Mouse (Mus musculus): ENCODE data around the gene Prodh2.
"Not testable (repeated sequence)": the region's sequence is repeated elsewhere in the genome, so short reads cannot be mapped to it uniquely, and the experiment has no call there.

Gene Prodh2

DNA sequence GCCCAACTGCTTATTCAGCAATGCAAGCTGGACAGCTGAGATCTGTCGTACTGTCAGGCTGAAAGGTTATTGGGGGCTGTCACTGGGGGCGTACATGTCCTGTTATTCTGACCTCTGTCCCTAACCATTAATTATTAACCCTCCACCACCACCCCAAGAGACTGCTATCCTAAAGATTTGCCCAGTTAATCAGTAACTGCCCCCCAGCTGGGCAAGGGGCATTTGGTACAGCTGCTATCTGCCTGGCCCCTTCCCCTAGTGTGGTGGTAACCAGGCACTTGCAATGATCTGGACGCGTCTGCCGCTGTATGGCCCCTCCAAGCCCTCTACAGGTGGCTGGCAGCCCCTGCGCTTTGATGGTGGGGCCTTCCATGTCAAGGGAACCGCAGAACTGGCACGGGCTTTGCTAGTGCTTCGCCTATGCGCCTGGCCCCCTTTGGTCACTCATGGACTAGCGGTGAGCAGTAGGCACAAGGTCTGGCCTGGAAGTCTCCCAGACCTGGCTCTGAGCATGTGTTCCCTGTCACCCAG is at the start of gene Prodh2:
Gene Prodh2 (plus strand): TSS at position 222 of the 531 bp plus-strand sequence.
- DNase-seq (ENCODE audit: low read depth, low spot score), result no peak

DNA sequence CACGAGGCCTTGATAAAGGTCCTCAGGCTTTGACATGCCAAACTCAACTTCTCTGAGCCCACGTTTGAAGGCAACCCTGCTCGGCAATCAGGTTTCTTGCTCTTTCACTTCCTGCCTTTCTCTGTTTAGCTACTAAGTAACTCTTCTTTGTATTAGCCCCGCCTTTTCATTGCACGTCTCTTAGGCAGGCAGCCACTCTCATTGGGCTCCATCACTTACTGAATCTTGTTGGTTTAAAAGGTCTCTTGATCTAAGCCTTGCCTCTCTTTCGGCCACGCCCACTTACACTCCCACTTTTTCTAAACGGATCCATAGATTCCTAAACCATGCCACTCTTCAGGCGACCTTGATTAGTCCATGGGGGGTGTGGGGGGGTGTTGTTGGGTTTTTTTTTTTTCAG is 49.7 kb upstream of the Prodh2 start:
- DNase-seq (ENCODE audit: low read depth, low spot score), result no peak

DNA sequence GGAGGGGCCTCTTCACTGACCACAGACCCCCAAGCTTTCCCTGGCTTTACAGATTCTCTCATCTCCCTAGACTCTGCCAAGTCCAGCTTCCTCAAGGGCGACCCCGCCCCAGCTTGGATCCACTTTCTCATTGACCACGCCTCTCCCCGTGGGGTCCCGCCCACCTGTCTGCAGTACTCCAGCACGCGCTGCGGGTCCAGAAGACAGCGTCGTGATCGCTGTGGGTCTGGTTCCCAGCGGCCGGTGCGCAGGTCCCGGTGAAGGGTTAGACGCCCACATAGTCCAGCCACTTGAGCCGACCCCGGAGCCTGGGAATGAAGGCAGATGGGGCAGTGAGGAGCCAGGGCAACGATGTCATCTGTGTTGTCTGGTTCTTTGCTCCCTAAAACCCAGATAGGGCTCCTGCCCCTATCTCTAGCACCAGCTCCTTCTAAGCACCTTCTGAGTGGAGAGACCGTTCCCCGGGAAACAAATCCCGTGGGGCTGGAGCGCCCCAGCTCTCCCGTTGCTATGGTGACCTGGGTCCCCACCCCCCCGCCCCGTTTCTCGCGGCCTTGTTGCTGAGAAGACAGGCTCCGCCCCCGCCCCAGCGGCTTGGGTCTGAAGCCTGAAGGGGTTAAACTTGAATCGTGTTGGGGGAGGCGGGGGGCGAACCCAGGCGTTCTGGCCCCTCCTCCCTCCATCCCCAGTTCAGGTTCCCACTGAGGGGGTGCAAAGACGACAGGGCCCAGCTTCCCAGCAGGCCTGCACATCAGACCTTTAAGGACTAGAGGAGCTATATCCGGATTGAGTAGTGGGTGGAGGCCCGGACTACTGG is 49.1 kb upstream of the Prodh2 start:
- no peak for DNase-seq (ENCODE audit: low read depth, low spot score)

DNA sequence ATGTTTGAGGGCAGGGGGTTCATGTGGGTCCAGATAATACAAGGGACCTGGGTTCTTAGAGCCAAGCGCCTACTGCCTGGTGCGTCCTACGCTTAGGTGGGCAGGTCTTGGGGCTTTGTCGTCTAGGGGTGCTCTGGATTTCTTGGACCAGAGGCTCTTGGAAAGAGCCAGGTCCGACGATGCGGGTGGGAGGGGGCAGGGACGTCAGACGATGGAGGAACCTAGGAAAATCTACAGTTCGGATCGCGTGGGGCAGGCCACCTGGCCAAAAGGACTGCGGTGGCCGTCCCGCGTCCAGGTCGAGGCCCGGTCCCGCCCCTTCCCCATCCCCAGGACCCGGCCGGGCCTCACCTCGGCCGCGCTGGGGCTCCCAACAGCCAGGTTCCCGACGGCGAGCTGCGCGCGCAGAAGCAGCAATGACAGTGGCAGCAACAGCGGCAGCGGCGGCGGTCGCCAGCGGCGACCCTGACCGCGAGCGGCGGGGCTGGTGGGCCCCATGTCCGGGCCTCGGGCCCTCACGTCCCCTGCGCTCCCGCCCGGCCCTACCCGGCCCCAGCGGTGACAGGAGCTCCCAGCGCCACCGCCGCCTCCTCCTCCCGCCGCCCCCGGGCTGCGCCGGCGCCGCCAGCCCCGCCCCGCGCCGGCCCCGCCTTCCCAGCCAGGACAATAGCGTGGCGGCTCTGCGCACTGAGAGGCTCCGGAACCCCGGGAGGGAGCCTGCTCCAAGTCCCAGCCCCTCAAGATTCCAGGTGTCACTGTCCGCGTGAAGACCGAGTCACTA is 48.3 kb upstream of the Prodh2 start, which contains the start of gene Aplp1:
Gene Aplp1 (minus strand): TSS at position 565 of the 781 bp plus-strand sequence.
- DNase-seq (ENCODE audit: low read depth, low spot score), result no peak

DNA sequence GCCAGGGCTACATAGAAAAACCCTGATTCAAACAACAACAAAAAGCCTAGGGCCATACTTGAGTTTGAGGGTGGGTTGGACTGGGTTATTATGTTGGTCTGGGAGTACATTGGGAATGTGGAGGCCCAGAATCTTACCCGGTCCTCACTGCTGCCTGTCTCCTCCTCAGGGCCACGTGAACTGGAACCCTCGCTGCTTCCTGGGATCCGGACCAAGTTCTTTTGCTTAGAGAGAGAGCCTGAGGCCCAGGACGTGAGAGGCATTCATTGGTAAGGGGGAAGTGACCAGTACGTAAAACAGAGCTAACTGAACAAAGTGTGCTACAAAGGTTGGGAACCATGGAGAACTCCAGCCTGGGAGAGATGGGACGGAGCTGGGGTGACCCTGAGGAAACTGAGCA is 43.2 kb upstream of the Prodh2 start:
- no peak for DNase-seq (ENCODE audit: low read depth, low spot score)

DNA sequence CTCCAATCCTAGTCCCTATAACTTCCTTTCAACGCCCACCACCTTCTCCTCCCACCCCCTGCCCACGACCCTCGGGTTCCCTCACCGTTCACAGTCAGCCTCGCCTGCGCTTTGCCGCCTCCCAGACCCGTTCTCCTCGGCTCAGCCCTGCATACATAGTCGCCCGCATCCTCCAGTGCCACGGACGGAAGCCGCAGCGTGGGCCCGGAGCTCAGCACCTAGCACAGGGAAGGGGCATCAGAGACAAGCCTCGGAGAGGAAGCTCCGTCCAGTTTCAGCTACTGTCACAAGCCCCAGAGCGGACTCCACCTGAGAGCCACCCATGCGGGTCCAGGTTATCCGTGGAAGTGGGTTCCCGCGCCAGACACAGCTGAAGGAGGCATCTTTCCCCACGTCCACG is 40.1 kb upstream of the Prodh2 start:
- DNase-seq (ENCODE audit: low read depth, low spot score), result no peak

DNA sequence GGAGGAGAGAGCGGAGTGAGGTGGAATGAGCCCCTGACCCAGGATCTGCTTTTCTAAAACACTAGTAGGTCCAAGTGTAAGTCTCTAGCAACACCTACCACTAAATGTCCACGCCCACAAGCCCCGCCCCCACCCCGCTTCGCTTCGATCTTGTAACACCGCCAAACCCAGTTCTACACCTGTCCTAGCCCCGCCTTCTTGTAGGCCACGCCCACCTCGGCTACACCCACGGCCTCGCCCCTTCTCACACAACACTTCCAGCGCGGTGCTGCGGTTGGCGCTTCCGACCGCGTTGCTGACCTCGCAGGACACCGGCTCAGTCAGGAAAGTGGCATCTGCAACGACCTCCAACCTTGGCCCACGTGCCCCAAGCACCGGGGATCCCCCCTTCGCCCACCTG is 39.7 kb upstream of the Prodh2 start:
- DNase-seq (ENCODE audit: low read depth, low spot score), result no peak

DNA sequence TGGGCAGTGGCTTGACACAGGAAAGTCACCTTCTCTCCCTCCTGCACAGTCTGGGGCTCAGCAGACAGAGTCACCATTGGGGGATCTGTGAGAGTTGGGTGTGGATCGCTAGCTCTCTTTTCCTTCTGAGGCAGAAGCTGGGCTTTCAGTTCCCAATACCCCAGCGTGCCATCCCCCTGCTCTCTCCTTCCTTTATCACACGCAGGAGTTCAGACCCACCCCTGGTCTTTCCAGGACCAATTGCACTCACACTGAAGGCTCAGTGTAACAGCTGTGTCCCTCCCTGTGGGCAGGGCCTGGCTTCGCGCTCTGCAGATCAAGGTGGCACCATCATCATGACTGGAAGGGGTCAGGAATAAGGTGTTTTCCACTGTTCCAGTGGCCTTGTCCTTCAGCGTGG is 39.2 kb upstream of the Prodh2 start:
- no peak for DNase-seq (ENCODE audit: low read depth, low spot score)

DNA sequence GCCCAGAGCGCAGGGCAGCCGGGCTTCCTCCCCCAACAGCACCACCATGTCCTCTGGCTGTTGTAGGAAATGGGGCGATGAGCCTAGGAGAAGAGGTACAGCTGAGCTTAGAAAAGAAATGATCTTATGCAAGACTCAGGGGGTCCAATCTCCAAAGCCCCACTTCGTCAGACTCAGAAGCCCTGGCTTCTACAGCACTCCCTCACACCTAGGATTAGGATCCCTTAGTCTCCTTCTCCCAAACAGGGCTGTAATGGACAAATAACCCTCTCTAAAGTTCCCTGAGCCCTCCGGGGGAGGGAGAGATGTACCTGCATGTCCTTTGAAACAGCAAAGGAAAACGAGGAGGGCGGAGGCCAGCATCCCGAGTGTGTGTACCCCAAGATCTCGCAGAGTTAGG is 36.9 kb upstream of the Prodh2 start:
- DNase-seq (ENCODE audit: low read depth, low spot score), result no peak

- DNase-seq (ENCODE audit: low read depth, low spot score), result no peak
These were observed 36.4 kb upstream of the Prodh2 start for GRCm38 (mm10) chr7:30456911-30457628.

DNA sequence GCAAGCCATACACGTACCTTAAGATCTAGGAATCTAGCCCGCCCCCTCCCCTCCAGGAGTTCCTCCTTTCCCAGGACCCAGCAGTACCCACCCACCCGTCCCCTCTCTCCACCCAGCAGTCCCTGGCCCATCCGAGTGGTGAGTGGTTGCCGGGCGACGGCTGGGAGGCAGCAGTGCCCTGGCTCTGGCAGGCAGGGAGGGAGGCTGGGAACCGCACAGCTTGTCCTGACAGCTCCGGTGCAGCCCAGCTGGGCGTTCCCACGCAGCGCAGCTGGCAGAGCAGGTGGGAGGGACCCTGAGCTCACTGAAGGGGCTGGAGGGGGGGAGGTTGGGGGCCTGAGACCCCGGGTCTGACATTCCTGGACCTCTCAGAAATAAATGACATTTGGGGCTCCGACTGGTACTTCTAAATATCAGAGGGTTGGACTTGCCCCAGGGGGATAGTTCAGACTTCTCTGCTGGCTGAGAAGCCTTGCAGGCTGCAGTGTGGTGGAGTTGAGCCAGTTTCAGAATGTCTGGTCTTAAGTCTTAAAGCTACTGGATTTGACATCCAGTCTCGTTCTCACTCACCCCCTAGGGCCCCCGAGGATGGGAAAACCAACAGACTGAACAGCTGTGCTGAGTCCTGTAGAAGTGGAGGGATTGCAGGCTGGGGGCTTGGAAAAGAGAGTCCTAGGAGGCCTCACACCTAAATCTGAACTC is 35.6 kb upstream of the Prodh2 start, which contains the start of the genes Kirrel2 and Nphs1:
Gene Kirrel2 (minus strand): TSS at position 62 of the 702 bp plus-strand sequence.
Gene Nphs1 (plus strand): TSS at position 687 of the 702 bp plus-strand sequence.
- DNase-seq (ENCODE audit: low read depth, low spot score), result no peak

GRCm38 (mm10) chr7:30459484-30459883 is 33.9 kb upstream of the Prodh2 start:
- no peak for DNase-seq (ENCODE audit: low read depth, low spot score)

GRCm38 (mm10) chr7:30463568-30463967 is 29.9 kb upstream of the Prodh2 start:
- no peak for DNase-seq (ENCODE audit: low read depth, low spot score)

DNA sequence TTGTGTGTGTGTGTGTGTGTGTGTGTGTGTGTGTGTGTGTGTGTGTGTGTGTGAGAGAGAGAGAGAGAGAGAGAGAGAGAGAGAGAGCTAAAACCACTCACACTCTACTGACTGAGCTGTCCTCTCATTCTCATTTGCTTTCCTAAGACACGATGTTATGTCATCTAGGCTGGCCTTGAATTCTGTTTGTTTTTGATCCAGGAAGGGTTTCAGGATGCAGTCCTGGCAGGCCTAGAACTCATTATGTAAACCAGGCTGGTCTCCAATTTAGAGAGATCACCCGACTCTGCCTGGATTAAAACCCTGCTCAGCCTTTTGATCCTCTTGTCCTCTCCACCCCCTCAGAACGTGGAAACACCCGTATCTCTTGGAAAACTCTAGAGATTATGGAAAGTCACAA is 29.4 kb upstream of the Prodh2 start:
- DNase-seq (ENCODE audit: low read depth, low spot score), result no peak

DNA sequence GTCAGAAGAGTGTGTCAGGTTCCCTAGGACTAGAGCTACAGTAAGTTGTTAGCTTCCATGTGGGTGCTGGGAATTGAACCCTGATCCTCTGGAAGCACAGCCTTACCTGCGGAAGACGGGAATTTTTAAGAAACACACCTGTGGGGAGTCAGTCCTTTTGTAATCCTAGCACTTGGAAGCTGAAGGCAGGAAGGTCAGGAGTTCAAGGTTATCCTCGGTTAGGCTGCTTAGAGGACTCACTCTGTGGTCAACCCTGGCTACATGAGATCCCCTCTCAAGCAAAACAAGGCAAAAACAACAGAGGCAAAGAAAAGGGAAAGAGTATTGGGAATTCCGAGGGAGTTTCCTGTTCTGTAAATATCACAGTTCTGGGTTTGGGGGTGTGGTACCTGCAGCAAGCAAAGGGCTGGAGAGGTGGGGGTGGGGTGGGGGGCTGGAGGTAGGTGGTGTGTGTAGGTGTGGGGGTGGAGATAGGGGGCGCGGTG is 28.6 kb upstream of the Prodh2 start:
- DNase-seq (ENCODE audit: low read depth, low spot score), result no peak

DNA sequence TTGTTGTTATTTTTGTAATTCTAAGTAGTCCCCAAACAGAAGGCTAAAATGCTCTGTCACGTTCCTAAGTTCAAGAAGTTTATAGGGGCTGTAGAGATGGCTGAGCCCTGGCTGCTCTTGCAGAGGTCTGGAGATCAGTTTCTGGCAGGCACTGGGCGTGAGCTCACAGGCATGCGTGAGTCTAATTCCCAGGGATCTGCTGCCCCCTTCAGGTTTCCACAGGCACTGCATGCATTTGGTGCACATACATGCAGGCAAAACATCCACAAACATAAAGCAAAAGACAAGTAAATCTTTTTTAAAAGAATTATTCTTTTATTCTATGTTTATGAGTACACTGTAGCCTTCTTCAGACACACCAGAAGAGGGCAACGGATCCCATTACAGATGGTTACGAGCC is 21.0 kb upstream of the Prodh2 start:
- DNase-seq (ENCODE audit: low read depth, low spot score), result peak; percentile 43

- no peak for DNase-seq (ENCODE audit: low read depth, low spot score)
These were observed 18.4 kb upstream of the Prodh2 start for GRCm38 (mm10) chr7:30474999-30475398.

DNA sequence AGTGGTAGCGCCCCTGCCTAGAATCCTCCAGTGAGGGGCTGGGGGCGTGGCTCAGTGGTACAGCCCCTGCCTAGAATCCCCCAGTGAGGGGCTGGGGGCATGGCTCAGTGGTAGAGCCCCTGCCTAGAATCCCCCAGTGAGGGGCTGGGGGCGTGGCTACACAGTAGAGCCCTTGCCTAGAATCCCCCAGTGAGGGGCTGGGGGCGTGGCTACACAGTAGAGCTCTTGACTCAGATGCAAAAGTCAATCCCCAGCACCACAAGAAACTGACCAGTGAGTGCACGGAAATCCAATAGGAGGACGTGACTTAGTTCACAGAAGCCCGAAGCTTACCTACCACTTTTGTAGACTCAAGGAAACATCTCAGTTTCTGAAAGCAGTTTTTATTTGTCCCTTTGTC is 17.3 kb upstream of the Prodh2 start:
- DNase-seq (ENCODE audit: low read depth, low spot score), result not testable (repeated sequence)

DNA sequence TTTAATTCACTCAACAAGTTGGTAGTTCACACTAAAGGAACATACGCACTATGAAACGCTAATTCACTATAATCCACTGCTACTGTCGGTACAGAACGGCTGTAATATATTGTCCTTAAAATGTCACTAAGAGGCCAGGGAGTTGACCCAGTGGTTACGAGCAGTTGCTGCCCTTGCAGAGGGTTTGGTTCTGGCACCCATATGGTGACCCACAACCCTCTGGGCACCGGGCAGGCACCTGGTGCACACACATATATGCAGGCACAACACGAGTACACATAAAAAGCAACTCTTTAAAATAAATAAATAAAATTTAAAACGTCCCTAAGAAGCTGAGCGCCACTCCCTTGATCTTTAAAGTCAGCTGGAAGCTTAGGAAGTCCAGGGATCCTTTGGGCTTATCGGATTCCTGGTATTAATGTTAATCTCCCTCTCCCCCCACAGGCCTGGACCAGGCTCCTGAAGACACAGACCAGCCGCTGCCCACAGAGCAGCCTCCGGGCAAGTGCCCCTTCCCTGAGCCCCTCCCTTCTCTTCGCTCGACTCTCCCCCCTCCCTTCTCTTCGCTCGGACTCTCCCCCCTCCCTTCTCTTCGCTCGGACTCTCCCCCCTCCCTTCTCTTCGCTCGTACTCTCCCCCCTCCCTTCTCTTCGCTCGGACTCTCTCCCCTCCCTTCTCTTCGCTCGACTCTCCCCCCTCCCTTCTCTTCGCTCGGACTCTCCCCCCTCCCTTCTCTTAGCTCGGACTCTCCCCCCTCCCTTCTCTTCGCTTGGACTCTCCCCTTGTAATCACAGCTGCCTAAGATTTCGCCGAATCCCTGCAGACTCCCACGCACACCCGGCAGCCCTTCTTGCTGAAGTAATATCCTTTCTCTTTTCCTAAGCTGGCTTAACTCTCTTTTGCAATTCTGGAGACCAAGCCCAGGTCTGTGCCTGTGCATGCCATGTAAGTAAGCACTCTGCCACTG is 15.7 kb upstream of the Prodh2 start:
- DNase-seq (ENCODE audit: low read depth, low spot score), result no peak

DNA sequence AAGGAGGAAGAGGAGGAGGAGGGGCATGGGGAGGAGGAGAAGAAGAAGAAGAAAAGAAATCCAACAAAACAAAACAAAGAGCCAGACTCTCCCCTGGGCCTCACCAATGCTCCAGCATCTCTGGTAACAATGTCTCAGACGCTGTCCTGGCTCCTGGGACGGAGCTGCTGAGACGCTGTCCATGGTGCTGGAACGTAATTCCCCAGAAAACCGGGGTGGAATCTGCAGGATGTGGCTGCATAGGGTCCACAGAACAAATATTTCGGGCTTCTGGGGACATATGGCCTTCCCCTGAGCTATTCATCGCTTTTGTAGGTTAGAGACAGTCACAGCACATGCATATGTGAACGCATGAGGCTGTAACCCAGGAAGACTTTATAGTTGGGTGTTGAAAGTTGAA is 9.2 kb upstream of the Prodh2 start:
- DNase-seq (ENCODE audit: low read depth, low spot score), result peak; percentile 74
